Mouse (Mus musculus) heart, embryonic 11.5 days (tissue): ENCODE measurements around the gene Galnt4. TPM values are rescaled to one million over a fixed set of nuclear protein-coding genes. Genes with fewer than 3 reads are reported as not detected.
A peak's percentile ranks its signal among the peaks of the same experiment; 100 is the strongest.

Experiments used
- ATAC-seq: fragments of 200-750 bp; cut with Nextera tagmentation; replicated peaks from 2 replicates; pipeline ENCODE4 v1.8.0; 2017; ENCODE audit warnings: moderate library complexity; ENCODE audit not compliant: insufficient number of reproducible peaks, low FRiP score, low TSS enrichment
- H3K27ac ChIP-seq: fragments of 300-500 bp; sonication (generic); 2 replicates; pipeline ENCODE4 v1.5.1; 2014; ENCODE audit warnings: mild to moderate bottlenecking, low read depth, low read length
- H3K27me3 ChIP-seq: fragments of 300-500 bp; sonication (generic); 2 replicates; pipeline ENCODE4 v1.6.1; 2014; ENCODE audit warnings: mild to moderate bottlenecking, low read length, mixed read lengths; ENCODE audit not compliant: control insufficient read depth, insufficient read depth
- H3K36me3 ChIP-seq: fragments of 300-500 bp; sonication (generic); 2 replicates; pipeline ENCODE4 v1.6.1; 2014; ENCODE audit warnings: mild to moderate bottlenecking, low read length, moderate library complexity, mixed read lengths; ENCODE audit not compliant: control insufficient read depth, insufficient read depth
- H3K4me1 ChIP-seq: fragments of 300-500 bp; sonication (generic); 2 replicates; pipeline ENCODE4 v1.6.1; 2014; ENCODE audit warnings: low read length; ENCODE audit not compliant: control insufficient read depth, insufficient read depth
- H3K4me2 ChIP-seq: fragments of 300-500 bp; sonication (generic); 2 replicates; pipeline ENCODE4 v1.6.1; 2014; ENCODE audit warnings: mild to moderate bottlenecking, moderate library complexity
- H3K4me3 ChIP-seq: fragments of 300-500 bp; sonication (generic); 2 replicates; pipeline ENCODE4 v1.5.1; 2014; ENCODE audit warnings: low read depth, low read length
- H3K9ac ChIP-seq: fragments of 300-500 bp; sonication (generic); 2 replicates; pipeline ENCODE4 v1.6.1; 2014; ENCODE audit warnings: mild to moderate bottlenecking, low read depth, low read length, moderate library complexity
- H3K9me3 ChIP-seq: fragments of 300-500 bp; sonication (generic); replicated peaks from 2 replicates; pipeline ENCODE4 v1.6.1; 2016; ENCODE audit warnings: low read length; ENCODE audit not compliant: control insufficient read depth
- WGBS: fragments of 180-500 bp; shearing (Covaris S2); extraction: QIAGEN DNeasy Blood & Tissue Kit; methylation state at CpG from one replicate; pipeline ENCODE4 v1.1.7; 2014; ENCODE audit not compliant: insufficient replicate concordance; 5-methylcytosine and 5-hydroxymethylcytosine counted together
- polyA plus RNA-seq: library from polyadenylated mRNA; unstranded; fragments of >200 nt; fragmentation: Nextera tagmentation; extraction: Ambion mirVana; gene quantifications from 2 replicates; pipeline ENCODE4 v1.2.1, GENCODE M21; 2014

The Galnt4 gene
- polyA plus RNA-seq, 1 experiment from 2014 or later, result 6.2 TPM

- Histone ChIP-seq H3K4me3 (no peak overlapping the region), H3K27ac (no peak overlapping the region), H3K4me1 (peaks cover 4% of the 10 kb centered on the region; the same call in 1 of the 2 replicates), H3K36me3 (no peaks in the 10 kb centered on the region), H3K9me3 (no peaks in the 10 kb centered on the region), H3K9ac (no peak overlapping the region), H3K4me2 (peak overlapping the region; percentile 45), H3K27me3 (no peaks in the 10 kb centered on the region)
- ATAC-seq, result no peak
- WGBS, result 43% methylated on average over 23 of the region's 23 CpGs
Measured at GRCm38 (mm10) chr10:99084397-99085239, 23.3 kb upstream of the Galnt4 start.

GRCm38 (mm10) chr10:99085240-99085587, 22.7 kb upstream of the Galnt4 start:
- H3K9ac ChIP-seq, result no peak overlapping the region
- ATAC-seq, result no peak
- peak overlapping the region; percentile 34 for H3K4me2 ChIP-seq

GRCm38 (mm10) chr10:99086029-99086428, 21.9 kb upstream of the Galnt4 start:
- H3K4me3 ChIP-seq, result no peak overlapping the region
- H3K9me3 ChIP-seq, result no peaks in the 10 kb centered on the region
- 70% methylated on average over 6 of the region's 6 CpGs for WGBS
- peaks cover 4% of the 10 kb centered on the region; the same call in 1 of the 2 replicates for H3K4me1 ChIP-seq
- H3K27me3 ChIP-seq, result no peaks in the 10 kb centered on the region
- H3K9ac ChIP-seq, result no peak overlapping the region
- ATAC-seq, result no peak
- no peaks in the 10 kb centered on the region for H3K36me3 ChIP-seq
- no peak overlapping the region for H3K4me2 ChIP-seq
- H3K27ac ChIP-seq, result no peak overlapping the region

More at GRCm38 (mm10) chr10:99085240-99085587, 22.7 kb upstream of the Galnt4 start:
- no peaks in the 10 kb centered on the region for H3K36me3 ChIP-seq
- H3K27ac ChIP-seq, result no peak overlapping the region
- peaks cover 4% of the 10 kb centered on the region; the same call in 1 of the 2 replicates for H3K4me1 ChIP-seq
- 48% methylated on average over 6 of the region's 6 CpGs for WGBS
- no peak overlapping the region for H3K4me3 ChIP-seq
- no peaks in the 10 kb centered on the region for H3K27me3 ChIP-seq
- H3K9me3 ChIP-seq, result no peaks in the 10 kb centered on the region

GRCm38 (mm10) chr10:99089906-99090305, 18.1 kb upstream of the Galnt4 start:
- WGBS, result 70% methylated on average over 6 of the region's 6 CpGs
- no peaks in the 10 kb centered on the region for H3K27me3 ChIP-seq
- no peak overlapping the region for H3K4me2 ChIP-seq
- H3K9me3 ChIP-seq, result no peaks in the 10 kb centered on the region
- no peaks in the 10 kb centered on the region for H3K36me3 ChIP-seq
- H3K4me1 ChIP-seq, result no peaks in the 10 kb centered on the region
- no peak for ATAC-seq
- H3K4me3 ChIP-seq, result no peak overlapping the region
- H3K27ac ChIP-seq, result no peak overlapping the region
- no peak overlapping the region for H3K9ac ChIP-seq

GRCm38 (mm10) chr10:99093364-99093763, 14.6 kb upstream of the Galnt4 start:
- H3K36me3 ChIP-seq, result no peaks in the 10 kb centered on the region
- H3K4me1 ChIP-seq, result no peaks in the 10 kb centered on the region
- H3K4me3 ChIP-seq, result no peak overlapping the region
- no peaks in the 10 kb centered on the region for H3K9me3 ChIP-seq
- no peak overlapping the region for H3K27ac ChIP-seq
- ATAC-seq, result no peak
- no peak overlapping the region for H3K9ac ChIP-seq
- no peaks in the 10 kb centered on the region for H3K27me3 ChIP-seq
- 81% methylated on average over 2 of the region's 2 CpGs for WGBS
- no peak overlapping the region for H3K4me2 ChIP-seq

- no peak overlapping the region for H3K27ac ChIP-seq
- H3K4me1 ChIP-seq, result no peaks in the 10 kb centered on the region
- WGBS, result 71% methylated on average over 2 of the region's 2 CpGs
- no peak overlapping the region for H3K4me2 ChIP-seq
- no peaks in the 10 kb centered on the region for H3K36me3 ChIP-seq
- H3K9ac ChIP-seq, result no peak overlapping the region
- ATAC-seq, result no peak
- no peaks in the 10 kb centered on the region for H3K9me3 ChIP-seq
- no peak overlapping the region for H3K4me3 ChIP-seq
- no peaks in the 10 kb centered on the region for H3K27me3 ChIP-seq
Measured at GRCm38 (mm10) chr10:99095114-99095513, 12.8 kb upstream of the Galnt4 start.

- no peaks in the 10 kb centered on the region for H3K27me3 ChIP-seq
- no peak overlapping the region for H3K4me2 ChIP-seq
- no peaks in the 10 kb centered on the region for H3K9me3 ChIP-seq
- H3K4me1 ChIP-seq, result no peaks in the 10 kb centered on the region
- no peak overlapping the region for H3K4me3 ChIP-seq
- no peaks in the 10 kb centered on the region for H3K36me3 ChIP-seq
- H3K9ac ChIP-seq, result no peak overlapping the region
- no peak for ATAC-seq
- no peak overlapping the region for H3K27ac ChIP-seq
- WGBS, result 72% methylated on average over 10 of the region's 10 CpGs
Measured at GRCm38 (mm10) chr10:99097374-99097773, 10.6 kb upstream of the Galnt4 start.

GRCm38 (mm10) chr10:99105522-99105921, 2.4 kb upstream of the Galnt4 start:
- H3K9me3 ChIP-seq, result no peaks in the 10 kb centered on the region
- no peak overlapping the region for H3K4me3 ChIP-seq
- H3K36me3 ChIP-seq, result peaks cover 10% of the 10 kb centered on the region
- H3K9ac ChIP-seq, result no peak overlapping the region
- no peak overlapping the region for H3K27ac ChIP-seq
- H3K27me3 ChIP-seq, result no peaks in the 10 kb centered on the region
- WGBS, result 78% methylated on average over 3 of the region's 3 CpGs
- ATAC-seq, result no peak
- H3K4me1 ChIP-seq, result 0 out of 2 replicates have a peak, but pooled peaks cover 2% of the 10 kb centered on the region
- H3K4me2 ChIP-seq, result no peak overlapping the region

GRCm38 (mm10) chr10:99106311-99106702, 1.7 kb upstream of the Galnt4 start:
- H3K36me3 ChIP-seq, result peaks cover 10% of the 10 kb centered on the region
- 0 out of 2 replicates have a peak, but pooled peaks cover 2% of the 10 kb centered on the region for H3K4me1 ChIP-seq
- H3K9me3 ChIP-seq, result no peaks in the 10 kb centered on the region
- H3K4me3 ChIP-seq, result peak overlapping the region; percentile 98
- H3K27me3 ChIP-seq, result no peaks in the 10 kb centered on the region
- WGBS, result 42% methylated on average over 8 of the region's 8 CpGs
- H3K27ac ChIP-seq, result peak overlapping the region; percentile 81; the same call in 1 of the 2 replicates
- peak overlapping the region; percentile 88; the same call in 1 of the 2 replicates for H3K9ac ChIP-seq
- peak overlapping the region; percentile 99 for H3K4me2 ChIP-seq
- no peak for ATAC-seq
